Mouse (Mus musculus): ENCODE data around the gene Nxt2. TPM values are rescaled to one million over a fixed set of nuclear protein-coding genes. Genes with fewer than 3 reads are reported as not detected.

Gene Nxt2
- polyA plus RNA-seq (2012; rRNA removed) = 7.6 and 8.7 TPM in 2 replicates

DNA sequence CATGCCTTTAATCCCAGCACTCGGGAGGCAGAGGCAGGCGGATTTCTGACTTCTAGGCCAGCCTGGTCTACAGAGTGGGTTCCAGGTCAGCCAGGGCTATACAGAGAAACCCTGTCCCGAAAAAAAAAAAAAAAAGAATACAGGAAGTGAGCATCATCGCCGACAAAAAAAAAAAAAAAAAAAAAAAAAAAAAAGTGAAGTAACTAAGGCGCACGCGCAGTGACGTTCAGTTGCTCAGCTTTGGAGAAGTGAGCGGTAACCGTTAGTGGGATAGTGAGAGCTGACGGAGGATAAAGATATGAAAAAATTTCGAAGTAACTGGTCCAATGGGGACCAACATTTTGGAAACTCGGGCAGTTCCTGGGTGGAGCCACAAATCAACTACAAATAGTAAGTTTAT is at the start of gene Nxt2:
Nxt2 (plus strand) TSS at position 229 of the 400 bp plus-strand sequence.
- no peak for DNase-seq (ENCODE audit: low read depth)
- no peak for TF ChIP-seq POLR2A (IDR thresholded peaks at IDR 0.05; ENCODE audit: borderline replicate concordance, extremely low read depth, insufficient read depth, insufficient read length, poor library complexity, severe bottlenecking)
- no peak for TF ChIP-seq CTCF (IDR thresholded peaks at IDR 0.05; ENCODE audit: borderline replicate concordance, extremely low read depth, insufficient read depth, insufficient read length)

DNA sequence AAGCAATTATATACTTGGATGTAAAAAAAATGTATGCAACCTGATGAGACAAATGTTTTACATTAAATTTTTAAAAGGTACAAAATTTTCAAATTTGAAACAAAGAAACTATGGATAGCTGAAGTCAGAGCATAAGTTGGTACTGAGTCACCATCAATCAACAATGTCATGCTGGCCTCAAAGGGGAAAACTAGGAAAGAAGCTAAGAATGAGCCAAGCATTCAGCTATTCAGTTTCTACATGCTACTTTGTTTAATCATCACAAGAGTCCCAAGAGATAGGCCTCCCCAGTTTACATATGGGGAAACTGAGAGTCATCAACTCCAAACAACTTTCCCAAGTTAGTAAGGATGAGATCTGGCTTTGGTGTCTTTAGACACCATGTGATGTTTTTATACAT is 49.6 kb upstream of the Nxt2 start:
- TF ChIP-seq CTCF (IDR thresholded peaks at IDR 0.05; ENCODE audit: borderline replicate concordance, extremely low read depth, insufficient read depth, insufficient read length) (no peak), POLR2A (IDR thresholded peaks at IDR 0.05; ENCODE audit: borderline replicate concordance, extremely low read depth, insufficient read depth, insufficient read length, poor library complexity, severe bottlenecking) (no peak)

DNA sequence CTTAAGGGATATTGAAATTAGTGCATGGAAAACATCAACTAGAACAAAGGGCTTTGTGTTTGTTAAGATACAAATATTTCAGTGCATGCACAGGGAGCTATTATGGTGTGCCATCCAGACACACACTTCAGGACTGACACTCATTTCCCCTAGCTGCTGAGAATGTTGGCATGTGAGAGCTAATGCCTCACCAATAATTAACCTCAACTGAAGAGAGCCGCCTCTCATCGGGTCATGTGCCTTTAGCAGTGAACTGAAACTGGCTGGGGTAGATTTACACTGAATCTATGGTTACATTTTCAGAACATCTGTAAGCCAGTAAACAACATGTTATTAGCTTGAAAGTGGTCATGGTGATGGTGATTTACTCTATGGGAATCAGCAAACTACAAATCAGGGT is 44.5 kb upstream of the Nxt2 start:
- peak; percentile 0 for DNase-seq (ENCODE audit: low read depth)
- TF ChIP-seq CTCF (IDR thresholded peaks at IDR 0.05; ENCODE audit: borderline replicate concordance, extremely low read depth, insufficient read depth, insufficient read length) (no peak), POLR2A (IDR thresholded peaks at IDR 0.05; ENCODE audit: borderline replicate concordance, extremely low read depth, insufficient read depth, insufficient read length, poor library complexity, severe bottlenecking) (no peak)

More for the DNA sequence above, 49.6 kb upstream of the Nxt2 start:
- DNase-seq (ENCODE audit: low read depth) = no peak

DNA sequence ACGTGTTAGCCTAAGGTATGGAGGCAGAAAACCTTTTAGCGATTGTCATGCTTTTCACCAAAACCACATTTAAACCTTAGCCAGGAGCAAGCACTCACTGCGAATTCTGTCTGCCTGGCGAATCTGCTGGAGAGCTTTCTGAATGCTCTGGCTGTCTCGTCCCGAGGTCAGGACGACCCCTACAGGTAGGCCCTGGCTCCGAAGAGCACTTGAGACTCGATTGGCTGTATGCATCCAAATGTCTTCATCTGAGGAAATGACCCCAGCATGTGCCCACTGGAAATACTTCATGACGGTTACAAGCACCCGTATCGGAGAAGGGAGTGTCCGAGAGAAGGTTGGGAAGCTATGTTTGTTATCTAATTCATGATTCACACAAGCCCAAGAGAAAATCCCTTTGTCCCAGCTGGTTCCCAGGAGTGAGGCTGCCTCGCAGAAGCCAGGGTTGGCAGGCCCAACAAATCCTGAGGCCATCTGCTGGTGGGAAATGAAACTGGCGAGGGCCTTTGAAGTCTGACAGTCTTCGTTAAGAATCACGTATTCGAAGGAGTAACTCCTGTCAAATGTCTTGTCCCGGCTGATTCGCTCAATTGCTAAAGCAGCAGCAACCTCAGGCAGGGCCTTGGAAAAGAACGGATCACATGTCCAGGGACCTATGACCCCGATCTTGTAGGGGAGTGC is 37.4 kb upstream of the Nxt2 start:
- DNase-seq (ENCODE audit: low read depth) = peak; percentile 85
- TF ChIP-seq CTCF (IDR thresholded peaks at IDR 0.05; ENCODE audit: borderline replicate concordance, extremely low read depth, insufficient read depth, insufficient read length) = peak; percentile 73
- no peak for TF ChIP-seq POLR2A (IDR thresholded peaks at IDR 0.05; ENCODE audit: borderline replicate concordance, extremely low read depth, insufficient read depth, insufficient read length, poor library complexity, severe bottlenecking)

DNA sequence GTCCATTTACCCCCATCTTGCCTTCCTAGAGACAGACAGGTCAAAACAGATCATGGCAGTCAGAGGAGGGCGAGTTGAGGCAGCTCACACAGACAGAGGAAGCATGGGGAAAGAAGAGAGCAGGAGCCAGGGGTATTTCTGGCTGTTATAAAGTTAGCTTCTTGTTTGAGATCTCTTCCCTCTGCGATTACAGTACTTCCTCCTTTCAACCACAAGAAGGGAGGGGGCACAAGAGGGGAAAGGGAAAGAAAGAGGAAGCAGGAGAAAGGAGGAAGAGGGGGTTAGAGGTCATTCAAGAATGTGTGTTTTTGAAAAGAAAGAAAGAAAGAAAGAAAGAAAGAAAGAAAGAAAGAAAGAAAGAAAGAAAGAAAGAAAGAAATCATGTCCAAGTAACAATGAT is 36.2 kb upstream of the Nxt2 start:
- DNase-seq (ENCODE audit: low read depth) = no peak

DNA sequence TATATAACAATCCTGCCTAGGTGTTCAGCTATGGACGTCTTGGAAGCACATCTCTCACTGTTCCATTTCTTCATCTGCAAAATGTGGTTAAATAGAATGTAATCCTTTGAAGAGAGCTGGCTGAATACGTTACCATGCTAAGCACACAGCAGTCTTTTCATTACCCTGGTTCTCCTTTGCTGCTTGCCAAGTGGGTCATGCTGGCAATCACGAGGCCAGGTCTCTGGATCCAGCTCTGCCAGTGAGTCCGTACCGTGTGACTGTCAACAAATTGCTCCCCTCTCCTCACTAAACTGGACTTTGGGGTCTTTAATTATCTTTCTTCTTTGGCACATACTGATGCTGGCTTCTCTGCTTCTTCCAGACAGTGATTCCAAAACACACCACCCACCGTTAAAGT is 32.1 kb upstream of the Nxt2 start:
- TF ChIP-seq POLR2A (IDR thresholded peaks at IDR 0.05; ENCODE audit: borderline replicate concordance, extremely low read depth, insufficient read depth, insufficient read length, poor library complexity, severe bottlenecking) (no peak), CTCF (IDR thresholded peaks at IDR 0.05; ENCODE audit: borderline replicate concordance, extremely low read depth, insufficient read depth, insufficient read length) (no peak)
- peak; percentile 40 for DNase-seq (ENCODE audit: low read depth)

More for the DNA sequence above, 36.2 kb upstream of the Nxt2 start:
- no peak for TF ChIP-seq POLR2A (IDR thresholded peaks at IDR 0.05; ENCODE audit: borderline replicate concordance, extremely low read depth, insufficient read depth, insufficient read length, poor library complexity, severe bottlenecking)
- no peak for TF ChIP-seq CTCF (IDR thresholded peaks at IDR 0.05; ENCODE audit: borderline replicate concordance, extremely low read depth, insufficient read depth, insufficient read length)

DNA sequence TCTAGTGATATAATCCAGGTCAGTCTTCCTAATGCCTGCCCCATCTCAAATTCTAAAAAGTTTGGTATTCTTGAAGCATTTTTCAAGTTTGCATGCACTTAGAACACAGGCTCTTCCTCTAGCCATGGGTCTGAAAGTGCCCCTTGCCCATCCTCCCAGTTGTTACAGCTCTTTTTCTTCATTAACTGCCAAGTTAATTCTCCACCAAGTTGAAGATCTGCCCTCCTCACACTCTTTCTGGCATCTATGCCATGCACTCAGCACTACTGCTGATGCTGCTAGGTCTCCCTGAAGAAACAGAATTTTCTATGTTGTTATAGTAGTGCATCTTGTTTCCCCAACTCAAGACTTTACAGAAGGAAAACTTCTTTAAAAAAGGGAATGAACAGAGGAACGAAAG is 31.0 kb upstream of the Nxt2 start:
- no peak for DNase-seq (ENCODE audit: low read depth)
- TF ChIP-seq POLR2A (IDR thresholded peaks at IDR 0.05; ENCODE audit: borderline replicate concordance, extremely low read depth, insufficient read depth, insufficient read length, poor library complexity, severe bottlenecking) (no peak), CTCF (IDR thresholded peaks at IDR 0.05; ENCODE audit: borderline replicate concordance, extremely low read depth, insufficient read depth, insufficient read length) (no peak)

DNA sequence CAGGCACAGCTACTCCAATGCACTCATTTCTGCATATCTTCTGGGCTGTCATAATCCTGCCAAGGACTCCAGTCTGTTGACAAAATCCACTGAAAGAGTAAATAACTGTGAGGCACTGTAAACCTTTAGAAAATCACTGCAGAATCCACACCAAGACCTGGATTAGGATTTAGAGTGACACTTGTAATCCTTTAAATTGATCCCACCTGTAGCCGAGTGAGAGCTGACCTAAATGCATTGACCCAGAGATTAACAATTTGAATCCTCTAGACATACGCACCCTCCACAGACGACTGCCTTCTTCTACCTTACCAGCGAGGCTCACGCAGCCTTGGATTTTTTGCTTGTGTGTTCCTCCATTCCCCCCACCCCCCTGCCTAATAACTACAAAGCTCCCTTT is 29.7 kb upstream of the Nxt2 start, which contains the start of gene Gucy2f:
Gucy2f (minus strand) TSS at position 101 of the 400 bp plus-strand sequence.
- no peak for TF ChIP-seq CTCF (IDR thresholded peaks at IDR 0.05; ENCODE audit: borderline replicate concordance, extremely low read depth, insufficient read depth, insufficient read length)
- TF ChIP-seq POLR2A (IDR thresholded peaks at IDR 0.05; ENCODE audit: borderline replicate concordance, extremely low read depth, insufficient read depth, insufficient read length, poor library complexity, severe bottlenecking) = no peak
- no peak for DNase-seq (ENCODE audit: low read depth)

DNA sequence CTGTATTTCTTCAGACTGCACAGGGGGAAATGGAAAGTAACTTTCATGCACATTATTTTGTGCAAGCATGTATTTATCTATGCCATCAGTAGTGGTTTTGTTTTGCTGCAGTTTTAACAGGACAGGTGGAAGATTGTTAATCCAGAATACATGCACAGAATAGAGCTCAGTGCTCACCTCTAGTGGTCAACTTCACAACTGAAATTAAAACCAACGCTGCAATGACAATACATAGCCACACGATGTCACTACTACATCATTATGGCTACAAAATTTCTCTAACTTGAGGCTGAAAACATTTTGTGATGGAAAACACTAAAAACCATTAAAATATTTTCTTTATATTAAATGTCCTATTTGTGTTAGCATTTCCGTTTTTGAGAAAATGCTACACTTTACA is 26.3 kb upstream of the Nxt2 start:
- TF ChIP-seq POLR2A (IDR thresholded peaks at IDR 0.05; ENCODE audit: borderline replicate concordance, extremely low read depth, insufficient read depth, insufficient read length, poor library complexity, severe bottlenecking) (no peak), CTCF (IDR thresholded peaks at IDR 0.05; ENCODE audit: borderline replicate concordance, extremely low read depth, insufficient read depth, insufficient read length) (peak; percentile 64; the same call in 1 of the 2 replicates)
- peak; percentile 72 for DNase-seq (ENCODE audit: low read depth)

DNA sequence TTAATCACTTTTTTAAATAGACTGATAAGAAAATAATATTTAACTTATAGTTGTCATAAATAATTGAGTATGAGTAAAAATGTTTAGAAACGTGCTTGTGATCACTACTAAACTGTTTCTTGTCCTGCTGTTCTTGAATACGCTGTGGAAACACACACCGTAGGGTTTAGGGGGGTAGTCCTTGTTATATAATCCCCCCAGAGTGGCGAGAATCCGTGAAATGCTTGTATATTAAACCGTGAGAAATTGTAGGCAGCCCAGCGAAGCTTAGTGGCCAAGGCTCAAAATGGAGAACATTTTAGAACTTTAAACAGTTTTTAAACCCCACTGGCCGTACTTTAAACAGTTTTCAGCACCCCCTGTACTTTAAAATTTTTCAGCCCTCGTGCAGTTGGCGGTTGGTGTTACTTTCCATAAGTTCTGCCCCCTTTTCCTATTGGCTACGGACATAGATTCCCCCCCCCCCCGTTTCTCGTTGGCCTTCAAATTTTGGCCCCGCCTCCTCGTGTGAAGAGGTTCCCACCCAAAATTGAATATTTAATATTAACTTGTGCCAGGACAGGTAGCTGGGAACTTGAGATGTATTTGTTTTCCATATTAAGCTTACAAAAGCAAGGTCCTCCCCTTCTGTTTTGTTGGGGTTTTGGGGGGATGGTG is 956 bp downstream of the Nxt2 start:
- TF ChIP-seq CTCF (IDR thresholded peaks at IDR 0.05; ENCODE audit: borderline replicate concordance, extremely low read depth, insufficient read depth, insufficient read length) (no peak), POLR2A (IDR thresholded peaks at IDR 0.05; ENCODE audit: borderline replicate concordance, extremely low read depth, insufficient read depth, insufficient read length, poor library complexity, severe bottlenecking) (no peak)
- peak; percentile 78 for DNase-seq (ENCODE audit: low read depth)

DNA sequence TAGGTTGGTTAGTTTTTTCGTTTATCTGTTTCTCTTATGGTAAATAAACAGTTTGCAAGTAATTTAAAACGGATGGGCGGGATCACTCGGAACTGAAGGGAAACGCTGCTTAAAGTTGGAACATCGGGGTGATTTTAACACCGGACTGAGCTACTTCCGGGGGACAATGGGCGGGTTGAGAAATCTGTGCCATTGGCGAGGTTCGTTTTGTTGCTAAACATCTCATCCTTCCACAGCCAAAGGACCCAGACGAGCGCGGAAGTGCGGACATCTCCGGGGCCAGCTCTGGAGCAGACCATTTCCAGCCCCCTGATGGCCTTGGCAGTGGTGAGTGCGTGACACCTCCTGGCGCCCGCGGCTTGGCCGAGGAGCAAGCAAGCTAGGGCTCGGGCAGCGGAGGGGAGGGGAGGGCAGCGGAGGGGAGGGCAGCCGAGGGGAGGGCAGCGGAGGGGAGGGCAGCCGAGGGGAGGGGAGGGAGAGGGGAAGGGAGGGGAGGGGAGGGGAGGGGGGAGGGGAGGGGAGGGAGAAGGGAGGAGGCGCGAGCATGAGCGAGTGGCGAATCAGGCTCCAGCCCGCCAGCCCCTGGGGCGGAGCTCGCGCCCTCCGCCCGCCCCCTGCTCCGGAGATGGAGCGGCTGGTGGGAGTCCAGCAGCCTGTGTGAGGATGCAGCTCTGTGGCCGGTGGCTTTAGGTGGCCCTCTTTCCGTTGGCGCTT is 1.6 kb downstream of the Nxt2 start:
- TF ChIP-seq POLR2A (IDR thresholded peaks at IDR 0.05; ENCODE audit: borderline replicate concordance, extremely low read depth, insufficient read depth, insufficient read length, poor library complexity, severe bottlenecking) (peak; percentile 39; the same call in 1 of the 2 replicates), CTCF (IDR thresholded peaks at IDR 0.05; ENCODE audit: borderline replicate concordance, extremely low read depth, insufficient read depth, insufficient read length) (no peak)

More for the DNA sequence above, 1.6 kb downstream of the Nxt2 start:
- peak; percentile 94 for DNase-seq (ENCODE audit: low read depth)
